9 mouse cellular contexts compared by ENCODE assay signal in genomic region chr1:29731930-29732329, GRCm38 (mm10).
DNase-seq lines count a peak whose midpoint lies in the region; ATAC-seq and TF ChIP-seq lines count a peak whose summit lies in the region.
"Had no signal": no experiment of that assay in that cellular context is flagged by ENCODE, and none has a peak within 500 bp of the region (broad histone marks: within the 10 kb centered on the region; RNA-seq: fewer than 3 reads in every experiment).

No protein-coding gene starts in this region.

- no peak for DNase-seq in kidney, adult 8-10 months
- peak; percentile 2 for DNase-seq in NIH3T3 (ENCODE audit: low read depth)
- peak; percentile 53 for DNase-seq in adrenal gland, adult 8-10 months
- DNase-seq in frontal cortex, adult 2 months (ENCODE audit: extremely low spot score in 1 of 2, low spot score in 1 of 2): no peak
- no peak for DNase-seq in natural killer cell, adult 2 months (ENCODE audit: low spot score in 2 of 2)
- no peak for DNase-seq in layer of hippocampus, adult 2 months (ENCODE audit: low spot score in 2 of 2)

- no peaks in the 10 kb centered on the region for H3K9me3 ChIP-seq in kidney, embryonic 14.5 days (ENCODE audit: control insufficient read depth, low read length)
- H3K9me3 ChIP-seq in limb, embryonic 12.5 days: no peaks in the 10 kb centered on the region

- 41% methylated on average over 2 of the region's 2 CpGs for WGBS in kidney, embryonic 14.5 days
- WGBS in limb, embryonic 12.5 days: 52% methylated on average over 2 of the region's 2 CpGs

- no peak overlapping the region for H3K4me3 ChIP-seq in kidney, embryonic 14.5 days (ENCODE audit: low read length)
- H3K4me3 ChIP-seq in limb, embryonic 12.5 days (replicated peaks): no peak overlapping the region
- no peak overlapping the region for H3K4me3 ChIP-seq in layer of hippocampus, adult 2 months
- H3K4me3 ChIP-seq: left cerebral cortex, adult 2 months had no signal

- H3K4me1 ChIP-seq in kidney, embryonic 14.5 days (ENCODE audit: control insufficient read depth, insufficient read depth, low read length): no peaks in the 10 kb centered on the region
- H3K4me1 ChIP-seq in limb, embryonic 12.5 days (replicated peaks): no peaks in the 10 kb centered on the region

- no peaks in the 10 kb centered on the region for H3K27me3 ChIP-seq in kidney, embryonic 14.5 days (ENCODE audit: control insufficient read depth, insufficient read depth, low read length)
- no peaks in the 10 kb centered on the region for H3K27me3 ChIP-seq in limb, embryonic 12.5 days

- H3K27ac ChIP-seq in kidney, embryonic 14.5 days (ENCODE audit: low read depth, low read length): no peak overlapping the region
- H3K27ac ChIP-seq in limb, embryonic 12.5 days: no peak overlapping the region
- H3K27ac ChIP-seq in layer of hippocampus, adult 2 months: no peak overlapping the region
- H3K27ac ChIP-seq: left cerebral cortex, adult 2 months had no signal

- H3K36me3 ChIP-seq in kidney, embryonic 14.5 days (ENCODE audit: control insufficient read depth, insufficient read depth, low read length): no peaks in the 10 kb centered on the region
- no peaks in the 10 kb centered on the region for H3K36me3 ChIP-seq in limb, embryonic 12.5 days

- TF ChIP-seq CTCF in layer of hippocampus, adult 2 months (conservative IDR thresholded peaks at IDR 0.05): no peak

- H3K4me2 ChIP-seq in kidney, embryonic 14.5 days (replicated peaks; ENCODE audit: low read depth, low read length): no peak overlapping the region
- H3K4me2 ChIP-seq in limb, embryonic 12.5 days: no peak overlapping the region

- no peak overlapping the region for H3K9ac ChIP-seq in kidney, embryonic 14.5 days (ENCODE audit: low read depth, low read length)
- H3K9ac ChIP-seq in limb, embryonic 12.5 days (replicated peaks): no peak overlapping the region

- ATAC-seq in kidney, embryonic 14.5 days (ENCODE audit: low FRiP score, low TSS enrichment): peak; percentile 62; the same call in 1 of the 2 replicates
- ATAC-seq in limb, embryonic 12.5 days (ENCODE audit: insufficient number of reproducible peaks, insufficient read depth, low FRiP score, low TSS enrichment, low read depth): peak; percentile 59; the same call in 1 of the 2 replicates

Comparison
In these comparisons a context has a peak if more than half of its experiments do, and no peak if none do; other contexts are left out.
1. DNase-seq: peak in NIH3T3 (single experiment) and adrenal gland, adult 8-10 months (single experiment); none in kidney, adult 8-10 months (0 of 2), frontal cortex, adult 2 months (0 of 2), natural killer cell, adult 2 months (0 of 2) and layer of hippocampus, adult 2 months (0 of 2).